Mouse (Mus musculus) urinary bladder, postnatal 4 days (tissue): ENCODE data around the gene Sbk3.
"Not testable (repeated sequence)": the region's sequence is repeated elsewhere in the genome, so short reads cannot be mapped to it uniquely, and the experiment has no call there.

Source experiments
- DNase-seq, 2 experiments: peaks; one replicate each; pipeline ENCODE4 v3.0.0; 2021 to 2022; ENCODE audit warnings: low spot score in 2 of 2

The Sbk3 gene

DNA sequence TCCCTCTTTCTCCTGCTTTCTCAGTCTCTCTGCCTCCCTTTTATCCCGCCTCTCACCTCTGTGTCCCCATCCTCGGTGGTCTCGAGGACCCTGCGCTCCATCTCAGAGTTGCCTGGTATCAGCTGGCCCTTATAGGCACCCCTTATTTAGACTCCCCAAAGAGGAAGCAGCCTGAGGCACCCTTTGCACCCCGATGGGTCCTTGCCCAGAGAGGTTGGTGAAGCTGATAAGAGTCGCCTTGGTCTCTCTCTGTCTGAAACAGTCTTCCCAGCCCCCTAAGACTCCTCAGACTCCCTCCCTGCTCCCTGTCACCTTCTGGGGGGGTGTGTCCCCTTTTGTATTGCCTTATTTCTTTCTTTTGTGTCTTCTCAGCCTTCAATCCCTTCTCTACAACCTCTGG is at the start of gene Sbk3:
Sbk3 (minus strand) TSS at position 101 of the 400 bp plus-strand sequence.
- no peak for DNase-seq

DNA sequence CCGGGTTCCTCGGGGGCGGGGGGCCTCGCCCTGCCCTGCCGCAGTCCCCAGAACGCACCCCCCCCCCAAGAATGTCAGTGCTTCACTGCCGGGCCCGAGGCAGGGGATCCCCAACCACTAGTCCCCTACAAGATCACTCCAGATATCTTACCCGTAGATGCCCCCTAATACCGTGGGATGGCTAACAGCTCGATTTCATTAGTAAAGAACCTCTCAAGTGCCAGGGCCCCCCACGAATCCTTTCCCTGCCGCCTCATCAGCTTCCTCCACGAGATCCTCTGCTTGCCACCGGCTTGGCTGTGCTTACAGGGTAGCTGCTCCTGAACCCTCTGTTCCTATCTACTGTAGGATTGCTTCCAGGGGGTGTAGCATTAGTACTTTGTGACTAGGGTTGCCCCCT is 49.7 kb upstream of the Sbk3 start:
- DNase-seq = no peak

GRCm38 (mm10) chr7:5020000-5020681 is 49.2 kb upstream of the Sbk3 start, which contains the start of the genes Zfp865 and Ccdc106:
Zfp865 (plus strand) TSS chr7:5020376.
Ccdc106 (plus strand) TSS chr7:5020553.
- peak; percentile 98 to 99 for DNase-seq

- DNase-seq = not testable (repeated sequence)
Observed at GRCm38 (mm10) chr7:5019576-5019975, 48.6 kb upstream of the Sbk3 start.

- no peak for DNase-seq
Observed at GRCm38 (mm10) chr7:5017931-5018330, 47.0 kb upstream of the Sbk3 start.

DNA sequence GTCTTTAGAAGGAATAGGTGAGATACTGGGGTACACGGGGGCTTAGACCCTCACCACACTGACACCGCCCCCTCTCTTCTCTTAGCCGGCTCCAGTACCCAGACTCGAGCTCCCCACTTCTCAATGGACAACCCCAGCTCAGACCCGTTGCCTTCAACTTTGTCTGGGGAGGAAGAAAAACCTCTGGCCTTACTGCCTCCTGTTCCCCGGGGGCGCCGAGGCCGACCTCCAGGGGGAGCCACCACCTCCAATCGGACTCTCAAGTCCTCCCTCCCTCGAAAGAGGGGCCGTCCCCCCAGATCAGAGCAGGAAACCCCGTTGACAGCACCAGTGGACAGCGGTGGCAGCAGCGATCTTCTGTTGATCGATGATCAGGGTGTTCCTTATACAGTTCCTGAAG is 46.4 kb upstream of the Sbk3 start:
- DNase-seq = no peak

GRCm38 (mm10) chr7:5016920-5017319 is 46.0 kb upstream of the Sbk3 start:
- DNase-seq = no peak

DNA sequence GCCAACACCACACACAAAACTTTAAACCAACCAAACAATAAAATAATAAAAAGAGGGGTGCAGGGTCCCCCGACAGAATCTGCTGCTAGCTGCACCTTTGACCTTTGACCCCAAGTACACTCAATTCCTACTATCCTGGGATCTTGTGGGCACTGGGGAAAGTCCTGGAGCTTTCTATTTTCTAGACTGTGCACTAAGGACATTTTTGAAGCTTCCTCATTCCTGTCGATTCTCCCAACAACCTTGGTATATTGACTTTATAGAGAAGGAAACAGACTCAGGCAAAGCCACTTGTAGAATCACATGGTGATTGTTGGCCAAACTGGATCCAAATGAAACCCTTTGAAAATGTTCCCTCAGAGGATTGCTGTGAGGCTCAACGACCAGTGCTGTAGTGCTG is 45.1 kb upstream of the Sbk3 start:
- DNase-seq = no peak

DNA sequence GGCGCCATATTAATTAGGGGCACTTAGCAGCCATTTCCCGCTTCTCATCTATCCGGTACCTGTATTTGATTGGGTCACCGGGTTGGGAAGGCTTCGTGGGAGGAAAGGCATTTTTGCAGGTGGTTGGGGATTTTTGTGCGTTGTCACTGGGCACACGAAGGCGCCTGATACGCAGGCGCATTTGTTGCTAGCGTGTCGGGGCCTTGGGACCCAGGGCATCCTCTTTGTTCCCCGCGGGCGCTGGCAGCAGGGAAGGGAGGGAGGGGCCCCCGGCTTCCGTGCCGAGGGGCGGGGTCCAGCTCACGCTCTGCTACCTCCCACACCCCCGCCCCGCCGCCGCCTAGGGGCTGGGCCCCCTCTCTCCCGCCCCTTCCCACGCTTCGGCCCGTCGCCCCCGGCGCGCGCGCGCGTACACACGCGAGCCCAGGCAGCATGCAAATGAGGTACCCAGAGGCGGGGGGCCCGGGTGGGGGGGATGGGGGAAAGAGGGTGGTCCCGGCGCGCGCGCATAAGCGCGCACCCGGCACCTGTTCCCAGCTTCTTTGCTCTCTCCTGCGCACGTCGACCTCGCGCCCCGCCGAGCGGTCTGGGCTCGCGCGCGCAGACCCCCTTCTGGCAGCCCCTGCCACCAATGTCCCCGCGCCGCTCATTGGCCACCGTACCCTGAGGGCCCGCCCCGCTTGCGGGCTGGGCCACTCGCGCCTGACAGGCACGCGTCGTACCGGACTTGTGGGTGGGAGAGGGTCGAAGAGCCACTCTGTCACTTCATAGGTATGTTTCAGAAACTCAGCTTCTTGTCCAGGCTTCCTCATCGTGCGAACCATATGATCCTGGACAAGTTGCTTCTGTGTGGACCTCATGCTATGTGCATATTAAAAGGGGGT is 44.4 kb upstream of the Sbk3 start, which contains the start of gene Gm44973:
Gm44973 (plus strand) TSS at position 379 of the 884 bp plus-strand sequence.
- peak; percentile 94 to 95 for DNase-seq

DNA sequence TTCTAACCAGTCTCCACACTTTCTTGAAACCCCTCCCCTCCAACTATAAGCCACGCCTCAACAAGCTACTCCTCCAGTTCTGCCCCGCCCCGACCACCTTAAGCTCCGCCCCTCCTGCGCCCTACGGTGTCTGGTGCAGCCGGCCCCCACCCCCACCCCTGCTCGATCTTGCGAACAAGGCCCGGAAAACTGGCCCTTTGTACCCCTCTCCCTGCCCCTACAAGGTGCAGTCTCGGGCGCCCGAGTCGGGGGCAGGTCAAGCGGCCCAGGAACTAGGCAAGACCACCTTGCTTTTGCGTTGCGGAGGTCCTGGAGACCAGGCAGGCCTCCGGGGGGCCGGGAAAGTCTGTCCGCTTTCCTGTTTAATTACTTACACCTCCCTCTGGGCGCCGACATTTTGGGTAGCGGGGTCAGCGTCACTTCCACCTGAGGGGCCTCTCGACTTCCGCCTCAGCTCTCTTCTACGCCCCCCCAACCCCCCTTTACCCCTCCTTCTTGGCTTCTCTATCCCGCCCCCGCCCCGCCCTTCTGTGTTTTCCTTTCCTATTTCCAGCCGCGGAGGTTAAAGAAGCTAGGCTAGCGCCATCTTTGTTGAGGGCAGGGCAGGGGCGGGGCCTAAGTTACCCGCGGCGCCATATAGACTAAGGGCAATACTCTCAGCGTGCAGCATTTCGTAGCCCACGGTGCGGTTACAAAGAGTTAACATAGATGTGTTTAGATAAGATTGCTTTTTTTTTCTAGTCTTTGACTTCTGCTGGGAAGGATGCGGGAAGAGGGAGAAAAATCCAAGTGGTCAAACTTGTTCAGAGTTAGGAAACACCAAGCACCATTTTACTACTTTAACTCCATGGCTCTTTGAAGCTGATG is 43.5 kb upstream of the Sbk3 start, which contains the start of the genes Zfp524 and Fiz1:
Zfp524 (plus strand) TSS at position 165 of the 867 bp plus-strand sequence.
Fiz1 (minus strand) TSS at position 447 of the 867 bp plus-strand sequence.
- DNase-seq = peak; percentile 94 to 96

- DNase-seq = no peak
Observed at GRCm38 (mm10) chr7:5012681-5013513, 41.9 kb upstream of the Sbk3 start.

GRCm38 (mm10) chr7:5008229-5008628 is 37.3 kb upstream of the Sbk3 start:
- no peak for DNase-seq

GRCm38 (mm10) chr7:5002876-5003275 is 31.9 kb upstream of the Sbk3 start:
- DNase-seq = not testable (repeated sequence)

DNA sequence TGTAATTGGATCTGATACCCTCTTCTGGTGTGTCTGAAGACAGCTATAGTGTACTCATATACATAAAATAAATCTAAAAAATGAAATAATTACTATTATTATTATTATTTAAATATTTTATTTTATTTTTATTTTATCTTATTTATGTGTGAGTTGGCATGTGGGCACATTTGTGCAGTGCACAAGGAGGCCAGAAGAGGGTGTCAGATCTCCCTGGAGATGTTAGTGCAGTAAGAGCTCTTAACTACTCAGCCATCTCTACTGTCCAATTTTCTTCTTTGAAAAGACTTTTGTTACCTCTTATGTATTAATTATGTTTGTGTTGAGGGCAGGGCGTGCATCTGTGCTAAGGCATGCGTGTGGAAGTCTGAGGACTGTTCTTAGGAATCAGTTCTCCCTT is 28.9 kb upstream of the Sbk3 start:
- no peak for DNase-seq

DNA sequence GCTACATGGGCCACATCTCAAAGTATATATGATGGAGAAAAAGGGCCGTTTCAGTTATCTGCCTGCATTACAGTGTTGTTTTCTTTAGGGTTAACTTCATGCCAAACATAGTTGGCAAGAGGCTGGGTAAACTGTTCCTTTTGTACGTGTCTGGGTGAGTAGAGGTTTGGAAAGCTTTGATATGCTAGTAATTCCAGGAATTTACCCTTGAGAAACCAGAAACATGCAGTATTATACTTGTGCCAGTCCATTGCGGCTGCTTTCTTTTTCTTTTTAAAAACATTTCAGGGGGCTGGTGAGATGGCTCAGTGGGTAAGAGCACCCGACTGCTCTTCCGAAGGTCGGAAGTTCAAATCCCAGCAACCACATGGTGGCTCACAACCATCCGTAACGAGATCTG is 26.0 kb upstream of the Sbk3 start:
- DNase-seq = no peak

GRCm38 (mm10) chr7:4996003-4996895 is 25.3 kb upstream of the Sbk3 start, which contains the start of gene Zfp579:
Zfp579 (minus strand) TSS chr7:4996158.
- DNase-seq = peak; percentile 92 to 97

DNA sequence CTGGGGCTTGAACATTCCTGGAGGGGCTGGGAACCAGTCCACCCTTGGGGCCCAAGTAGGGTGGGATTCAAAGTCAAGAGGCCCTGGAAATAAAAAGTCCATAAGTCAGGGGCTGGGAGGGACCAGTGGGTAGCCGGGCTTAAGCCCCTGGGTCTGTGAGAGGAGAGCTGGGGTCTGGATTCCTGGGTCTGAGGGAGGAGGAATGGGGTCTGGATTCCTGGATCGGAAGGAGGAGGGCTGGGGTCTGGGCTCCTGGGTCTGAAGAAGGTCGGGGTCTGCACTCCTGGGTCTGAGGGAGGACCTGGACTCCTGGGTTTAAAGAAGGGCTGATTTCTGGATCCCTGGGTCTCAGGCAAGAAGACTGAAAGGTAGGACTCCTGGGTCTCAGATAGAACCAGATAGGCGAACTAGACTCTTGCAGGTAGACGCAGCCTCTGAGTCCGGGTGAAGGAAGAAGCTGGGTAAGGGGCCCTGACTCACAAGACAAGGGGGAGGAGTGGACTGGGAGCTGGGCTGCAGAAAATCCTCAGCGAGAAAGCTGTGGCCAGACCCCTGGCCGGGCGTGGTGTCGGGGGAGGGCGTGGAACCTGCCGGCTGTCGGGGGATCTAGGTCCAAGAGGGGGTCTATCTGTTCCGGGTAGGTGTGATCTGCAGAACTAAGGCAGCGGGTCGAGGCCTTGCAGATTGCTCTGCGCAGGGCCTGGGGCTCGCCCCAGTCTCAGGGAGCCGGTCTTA is 24.5 kb upstream of the Sbk3 start:
- no peak for DNase-seq

GRCm38 (mm10) chr7:4993999-4994788 is 23.2 kb upstream of the Sbk3 start:
- DNase-seq = no peak
